Comparison of ENCODE assay signal across 8 mouse cellular contexts in the genomic region with DNA sequence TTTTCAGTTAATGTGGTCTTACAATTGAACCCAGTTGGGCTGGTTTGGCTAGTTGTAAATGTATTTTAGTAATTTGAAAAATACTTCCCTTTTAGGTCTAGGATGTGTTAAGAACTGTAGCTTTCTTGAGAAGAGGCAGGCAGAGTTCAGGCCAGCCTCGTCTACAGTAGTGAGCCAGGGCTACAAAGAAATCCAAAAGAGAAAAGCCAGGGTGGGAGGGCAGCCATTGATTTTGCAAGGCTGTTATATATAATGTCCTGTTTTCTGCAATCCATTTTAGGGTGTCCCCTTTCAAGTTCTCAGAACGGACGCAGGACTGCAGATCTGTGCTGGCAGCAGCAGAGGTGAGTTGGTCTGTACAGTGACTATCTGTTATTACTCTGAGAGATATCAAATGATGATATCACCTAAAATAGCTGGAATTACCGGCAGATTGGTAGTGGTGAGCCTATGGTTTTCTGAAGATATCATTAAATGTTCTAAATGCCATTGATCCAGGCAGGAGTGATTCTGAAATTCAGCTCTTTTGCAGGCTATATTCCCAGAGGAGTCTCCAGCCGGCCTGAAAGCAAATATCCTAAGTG. TPM values are rescaled to one million over a fixed set of nuclear protein-coding genes. Genes with fewer than 3 reads are reported as not detected.
DNase-seq lines count a peak whose midpoint lies in the region; ATAC-seq and TF ChIP-seq lines count a peak whose summit lies in the region.

No protein-coding gene starts in this region.

- H3K27me3 ChIP-seq in kidney, embryonic 16.5 days (ENCODE audit: insufficient read depth, low read length), result no peaks in the 10 kb centered on the region
- no peaks in the 10 kb centered on the region for H3K27me3 ChIP-seq in embryonic facial prominence, embryonic 10.5 days (replicated peaks; ENCODE audit: low read depth, poor library complexity, severe bottlenecking)
- no peaks in the 10 kb centered on the region for H3K27me3 ChIP-seq in midbrain, postnatal 0 days (ENCODE audit: insufficient read depth, low read length)

- peak overlapping the region; percentile 96 for H3K9ac ChIP-seq in kidney, embryonic 16.5 days (replicated peaks; ENCODE audit: low read length)
- peak overlapping the region; percentile 26 for H3K9ac ChIP-seq in midbrain, postnatal 0 days (replicated peaks; ENCODE audit: low read length, poor library complexity, severe bottlenecking)

- H3K4me1 ChIP-seq in kidney, embryonic 16.5 days (ENCODE audit: insufficient read depth, low read length), result peaks cover 25% of the 10 kb centered on the region
- H3K4me1 ChIP-seq in embryonic facial prominence, embryonic 10.5 days, result peaks cover 31% of the 10 kb centered on the region
- peaks cover 18% of the 10 kb centered on the region for H3K4me1 ChIP-seq in midbrain, postnatal 0 days (ENCODE audit: insufficient read depth, low read length)

- H3K9me3 ChIP-seq in kidney, embryonic 16.5 days (ENCODE audit: low read length), result no peaks in the 10 kb centered on the region
- H3K9me3 ChIP-seq in embryonic facial prominence, embryonic 10.5 days, result no peaks in the 10 kb centered on the region
- H3K9me3 ChIP-seq in midbrain, postnatal 0 days (ENCODE audit: low read length), result no peaks in the 10 kb centered on the region

- no peak for DNase-seq in kidney, postnatal 14 days
- no peak for DNase-seq in embryonic facial prominence, embryonic 10.5 days (ENCODE audit: low spot score)
- DNase-seq in induced T-regulatory cell, adult 2 months (ENCODE audit: low read depth), result peak; percentile 23
- DNase-seq in midbrain, postnatal 0 days (ENCODE audit: low spot score), result no peak
- no peak for DNase-seq in layer of hippocampus, adult 18-20 months (ENCODE audit: low spot score in 2 of 2)
- no peak for DNase-seq in testis, postnatal 14 days (ENCODE audit: low spot score)
- no peak for DNase-seq in left cerebral cortex, adult 9 months (ENCODE audit: low spot score in 2 of 2)

- H3K36me3 ChIP-seq in kidney, embryonic 16.5 days (ENCODE audit: insufficient read depth, low read length), result peaks cover 52% of the 10 kb centered on the region
- peaks cover 63% of the 10 kb centered on the region for H3K36me3 ChIP-seq in embryonic facial prominence, embryonic 10.5 days (replicated peaks)
- H3K36me3 ChIP-seq in midbrain, postnatal 0 days (ENCODE audit: insufficient read depth, low read length), result peaks cover 37% of the 10 kb centered on the region

- peak overlapping the region; percentile 93 for H3K27ac ChIP-seq in kidney, embryonic 16.5 days (ENCODE audit: low read length)
- H3K27ac ChIP-seq in embryonic facial prominence, embryonic 10.5 days (replicated peaks), result peak overlapping the region; percentile 99
- H3K27ac ChIP-seq in midbrain, postnatal 0 days (ENCODE audit: low read depth, low read length), result peak overlapping the region; percentile 21; the same call in 1 of the 2 replicates

- ATAC-seq in kidney, embryonic 16.5 days (ENCODE audit: low FRiP score, low TSS enrichment), result no peak
- ATAC-seq in midbrain, postnatal 0 days (ENCODE audit: low FRiP score), result no peak

- H3K4me2 ChIP-seq in kidney, embryonic 16.5 days (replicated peaks; ENCODE audit: low read depth, low read length), result peak overlapping the region; percentile 62
- peak overlapping the region; percentile 83 for H3K4me2 ChIP-seq in midbrain, postnatal 0 days (ENCODE audit: low read depth, low read length, poor library complexity, severe bottlenecking)

- 6% methylated on average over 5 of the region's 5 CpGs for WGBS in kidney, embryonic 16.5 days
- 24% methylated on average over 5 of the region's 5 CpGs for WGBS in embryonic facial prominence, embryonic 10.5 days
- WGBS in midbrain, postnatal 0 days, result 11% methylated on average over 5 of the region's 5 CpGs

- peak overlapping the region; percentile 92 for H3K4me3 ChIP-seq in kidney, embryonic 16.5 days (ENCODE audit: low read length)
- H3K4me3 ChIP-seq in embryonic facial prominence, embryonic 10.5 days, result peak overlapping the region; percentile 97
- peak overlapping the region; percentile 73 for H3K4me3 ChIP-seq in midbrain, postnatal 0 days (ENCODE audit: low read depth, low read length)

- no peak for TF ChIP-seq CTCF in midbrain, postnatal 0 days (IDR thresholded peaks at IDR 0.05)

RNA-seq across cellular contexts. Expression of gene Trpv2, which starts 29.9 kb away (rescaled TPM):
- polyA plus RNA-seq in kidney, embryonic 16.5 days (2015; fragmentation: Nextera tagmentation; extraction: Ambion mirVana), result 4.6 and 6.6 TPM in 2 replicates
- polyA plus RNA-seq in embryonic facial prominence, embryonic 10.5 days (2016; fragmentation: Nextera tagmentation; extraction: Ambion mirVana), result 2.6 and 3.8 TPM in 2 replicates
- total RNA-seq in midbrain, postnatal 0 days (2014; rRNA removed), result 55.4 and 62.0 TPM in 2 replicates
- polyA plus RNA-seq in midbrain, postnatal 0 days (2015; fragmentation: Nextera tagmentation; extraction: Ambion mirVana), result 31.0 and 32.9 TPM in 2 replicates
- 10 to 100 TPM; 12.8 to 14.9 TPM for total RNA-seq in layer of hippocampus, adult 18-20 months (2021)

RNA-seq across cellular contexts. Expression of gene Lrrc75a, which starts 44.1 kb away (rescaled TPM):
- 13.8 and 15.6 TPM in 2 replicates for polyA plus RNA-seq in kidney, embryonic 16.5 days (2015; fragmentation: Nextera tagmentation; extraction: Ambion mirVana)
- polyA plus RNA-seq in embryonic facial prominence, embryonic 10.5 days (2016; fragmentation: Nextera tagmentation; extraction: Ambion mirVana), result 11.2 and 12.9 TPM in 2 replicates
- total RNA-seq in midbrain, postnatal 0 days (2014; rRNA removed), result 23.3 and 25.9 TPM in 2 replicates
- polyA plus RNA-seq in midbrain, postnatal 0 days (2015; fragmentation: Nextera tagmentation; extraction: Ambion mirVana), result 6.9 and 7.4 TPM in 2 replicates
- total RNA-seq in layer of hippocampus, adult 18-20 months (2021), result 1 to 10 TPM; 8.5 to 8.7 TPM

RNA-seq across cellular contexts. Expression of gene Mmgt2, which starts 44.2 kb away (rescaled TPM):
- 66.2 and 68.1 TPM in 2 replicates for polyA plus RNA-seq in kidney, embryonic 16.5 days (2015; fragmentation: Nextera tagmentation; extraction: Ambion mirVana)
- 41.9 and 44.2 TPM in 2 replicates for polyA plus RNA-seq in embryonic facial prominence, embryonic 10.5 days (2016; fragmentation: Nextera tagmentation; extraction: Ambion mirVana)
- total RNA-seq in midbrain, postnatal 0 days (2014; rRNA removed), result 24.0 and 58.3 TPM in 2 replicates
- 22.7 and 23.4 TPM in 2 replicates for polyA plus RNA-seq in midbrain, postnatal 0 days (2015; fragmentation: Nextera tagmentation; extraction: Ambion mirVana)
- total RNA-seq in layer of hippocampus, adult 18-20 months (2021), result 10 to 100 TPM; 14.2 to 15.9 TPM

RNA-seq across cellular contexts. Expression of gene Ubb, which starts 53.2 kb away (rescaled TPM):
- polyA plus RNA-seq in kidney, embryonic 16.5 days (2015; fragmentation: Nextera tagmentation; extraction: Ambion mirVana), result 3,284 and 3,391 TPM in 2 replicates
- polyA plus RNA-seq in embryonic facial prominence, embryonic 10.5 days (2016; fragmentation: Nextera tagmentation; extraction: Ambion mirVana), result 3,487 and 3,558 TPM in 2 replicates
- total RNA-seq in midbrain, postnatal 0 days (2014; rRNA removed), result 1,443 and 2,095 TPM in 2 replicates
- 4,479 and 4,841 TPM in 2 replicates for polyA plus RNA-seq in midbrain, postnatal 0 days (2015; fragmentation: Nextera tagmentation; extraction: Ambion mirVana)
- 1,000 to 10,000 TPM; 1,877 to 1,910 TPM for total RNA-seq in layer of hippocampus, adult 18-20 months (2021)

Comparison
In these comparisons a context has a peak if more than half of its experiments do, and no peak if none do; other contexts are left out.
1. H3K27ac ChIP-seq: peak in every context shown above with its lines; median percentile 99 in embryonic facial prominence, embryonic 10.5 days; 93 in kidney, embryonic 16.5 days; 21 in midbrain, postnatal 0 days.